Mouse (Mus musculus): Measurements from ENCODE around the gene Tmem139.

DNA sequence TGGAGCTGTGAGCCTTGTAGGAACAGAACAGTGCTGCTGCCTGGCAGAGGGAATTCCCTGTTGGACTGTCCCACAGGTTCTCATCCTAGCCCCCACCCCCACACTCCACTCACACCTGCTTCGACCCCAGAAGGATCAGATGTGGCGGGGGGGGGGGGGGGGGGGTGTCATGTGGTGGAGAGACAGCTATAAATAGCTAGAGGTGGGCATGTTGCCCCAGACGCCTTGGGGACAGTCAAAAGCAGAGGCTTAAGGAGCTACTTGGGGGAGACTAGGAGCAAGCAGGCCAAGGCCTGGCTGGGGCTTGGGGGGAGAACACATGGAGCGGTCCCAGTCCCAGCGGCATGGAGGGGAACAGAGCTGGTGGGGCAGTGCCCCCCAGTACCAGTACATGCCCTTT is 24.7 kb downstream of the Tmem139 start, which contains the start of gene Clcn1:
- TF ChIP-seq EP300 (IDR thresholded peaks at IDR 0.05; ENCODE audit: low read depth) = no peak
- TF ChIP-seq CTCF (IDR thresholded peaks at IDR 0.05; ENCODE audit: low read depth) = no peak
